Mouse (Mus musculus) small intestine, adult 2 months (tissue): ENCODE results near the gene Pdgfa.

Source experiments
- CTCF ChIP-seq: fragments of 200-500 bp; IDR thresholded peaks from 2 replicates; pipeline ENCODE4 v1.5.1; 2012; ENCODE audit warnings: low read depth, mild to moderate bottlenecking, control low read depth, inconsistent platforms, low read length, moderate library complexity, mixed read lengths; ENCODE audit not compliant: insufficient replicate concordance, insufficient read length; ENCODE audit errors: extremely low read depth
- POLR2A ChIP-seq: fragments of 200-500 bp; IDR thresholded peaks from 2 replicates; pipeline ENCODE4 v1.6.1; 2012; ENCODE audit warnings: low read depth, mild to moderate bottlenecking, control low read depth, inconsistent platforms, low read length, moderate library complexity

DNA sequence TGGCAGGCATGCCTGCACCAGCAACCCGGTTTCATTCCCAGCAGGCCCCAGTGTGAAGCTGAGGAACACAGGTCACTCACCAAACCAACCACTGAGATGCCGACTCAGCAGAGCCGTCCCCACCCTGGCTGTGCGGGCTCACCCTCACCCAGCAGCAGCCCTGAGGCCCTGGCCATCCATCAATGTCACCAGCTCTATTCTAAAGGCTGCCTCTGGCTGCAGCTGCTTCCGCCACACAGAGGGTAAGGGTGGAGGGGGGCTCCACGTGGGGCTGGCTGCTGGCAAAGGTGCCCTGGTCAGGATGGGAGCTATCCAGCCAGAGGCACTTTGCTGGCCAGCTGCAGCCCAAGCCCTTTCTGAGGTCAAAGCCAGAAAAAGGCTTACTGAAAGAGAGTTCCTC is 62.6 kb downstream of the Pdgfa start:
- TF ChIP-seq CTCF = no peak
- no peak for TF ChIP-seq POLR2A
